Mouse (Mus musculus) ovary, postnatal 10 days (tissue): ENCODE data around the gene Lrg1.

Experiments
- DNase-seq: peaks from one replicate; pipeline ENCODE4 v3.0.0; 2022; ENCODE audit warnings: low spot score

The Lrg1 gene

GRCm38 (mm10) chr17:56134463-56134971 lies 12.7 kb upstream of the Lrg1 start:
- DNase-seq: no peak

DNA sequence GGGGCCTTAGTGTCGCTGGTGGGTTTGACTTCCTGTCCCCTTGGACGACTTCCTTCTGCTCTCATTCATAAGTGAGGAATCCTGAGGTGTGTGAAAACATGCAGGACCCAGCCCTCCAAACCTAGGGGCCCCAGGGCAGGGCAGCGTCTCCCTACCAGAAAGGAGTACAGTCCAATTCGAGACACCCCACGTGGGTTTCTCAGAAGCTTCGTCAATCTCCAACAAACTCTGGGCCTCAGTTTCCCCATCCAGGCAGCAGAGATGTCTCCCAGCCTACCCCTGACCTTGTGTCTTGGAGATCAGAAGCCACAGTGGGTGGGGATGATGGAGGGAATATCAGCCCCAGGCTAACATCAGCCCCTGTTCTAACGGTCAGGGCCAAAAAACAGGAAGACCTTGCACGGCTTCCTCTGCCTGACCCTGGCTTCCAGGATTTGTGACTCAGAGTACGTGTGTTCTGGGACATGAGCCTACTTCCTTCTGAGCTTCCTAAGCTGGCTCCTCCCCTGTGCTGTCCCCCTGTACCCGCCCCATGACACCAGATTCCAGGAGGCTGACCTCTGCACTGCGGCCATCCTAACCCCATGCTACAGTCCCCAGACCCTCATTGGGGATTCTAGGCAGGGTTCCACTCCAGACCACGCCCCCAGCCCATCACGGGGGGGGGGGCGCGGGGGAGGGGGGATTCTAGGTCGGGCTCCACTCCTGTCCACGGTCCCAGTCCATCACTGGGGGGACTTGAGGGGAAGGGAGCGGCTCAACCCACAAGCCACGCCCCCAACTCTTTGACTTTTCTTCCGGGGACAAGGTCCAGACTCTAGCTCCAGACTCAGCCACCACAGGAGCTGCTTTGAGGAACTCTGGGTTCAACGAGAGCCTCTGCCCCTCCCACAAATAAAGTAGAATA lies 11.9 kb upstream of the Lrg1 start:
- DNase-seq: no peak

- no peak for DNase-seq
Measured at GRCm38 (mm10) chr17:56132661-56133060, 10.9 kb upstream of the Lrg1 start.

- DNase-seq: no peak
Measured at GRCm38 (mm10) chr17:56131814-56132213, 10.0 kb upstream of the Lrg1 start.

GRCm38 (mm10) chr17:56131136-56131535 lies 9.3 kb upstream of the Lrg1 start:
- no peak for DNase-seq

DNA sequence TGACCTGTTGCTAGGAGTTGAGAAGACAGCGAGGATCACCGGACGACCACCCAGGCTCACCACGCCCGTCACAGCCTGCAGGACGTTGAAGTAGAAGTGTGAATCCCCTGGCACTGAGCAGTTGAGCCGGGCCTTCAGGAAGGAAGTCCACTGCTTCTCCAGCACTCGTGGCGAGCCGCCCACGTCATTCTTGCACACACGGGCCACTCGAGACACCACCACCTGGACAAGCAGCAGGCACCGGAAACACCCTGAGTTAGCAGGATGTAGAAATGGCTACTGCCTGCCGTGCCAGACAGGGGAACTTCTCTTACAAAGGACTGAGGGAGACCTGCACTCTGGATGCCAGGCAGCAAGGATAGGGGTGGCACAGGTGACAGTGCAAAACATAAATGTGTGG lies 6.4 kb upstream of the Lrg1 start:
- DNase-seq: no peak

DNA sequence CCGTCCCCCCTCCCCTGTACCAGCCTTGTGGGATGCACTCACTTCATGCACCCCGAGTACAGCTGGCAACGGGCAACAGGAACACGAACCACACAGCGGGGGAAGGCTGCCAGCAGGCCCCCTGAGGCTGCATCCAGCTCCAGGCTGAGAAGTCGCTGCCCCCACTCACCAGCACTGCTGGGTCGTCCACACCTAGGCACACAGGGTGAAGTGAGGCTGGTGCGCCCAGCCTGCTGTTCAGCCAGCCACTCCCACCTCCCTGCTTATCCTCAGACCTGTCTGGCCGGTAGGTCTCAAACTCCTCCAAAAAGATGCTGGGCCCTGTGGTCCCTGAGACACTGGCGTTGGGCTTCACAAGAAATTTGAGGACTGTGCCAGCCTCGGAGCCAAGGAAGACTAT lies 4.4 kb upstream of the Lrg1 start:
- no peak for DNase-seq

GRCm38 (mm10) chr17:56125276-56125630 lies 3.5 kb upstream of the Lrg1 start:
- DNase-seq: no peak

DNA sequence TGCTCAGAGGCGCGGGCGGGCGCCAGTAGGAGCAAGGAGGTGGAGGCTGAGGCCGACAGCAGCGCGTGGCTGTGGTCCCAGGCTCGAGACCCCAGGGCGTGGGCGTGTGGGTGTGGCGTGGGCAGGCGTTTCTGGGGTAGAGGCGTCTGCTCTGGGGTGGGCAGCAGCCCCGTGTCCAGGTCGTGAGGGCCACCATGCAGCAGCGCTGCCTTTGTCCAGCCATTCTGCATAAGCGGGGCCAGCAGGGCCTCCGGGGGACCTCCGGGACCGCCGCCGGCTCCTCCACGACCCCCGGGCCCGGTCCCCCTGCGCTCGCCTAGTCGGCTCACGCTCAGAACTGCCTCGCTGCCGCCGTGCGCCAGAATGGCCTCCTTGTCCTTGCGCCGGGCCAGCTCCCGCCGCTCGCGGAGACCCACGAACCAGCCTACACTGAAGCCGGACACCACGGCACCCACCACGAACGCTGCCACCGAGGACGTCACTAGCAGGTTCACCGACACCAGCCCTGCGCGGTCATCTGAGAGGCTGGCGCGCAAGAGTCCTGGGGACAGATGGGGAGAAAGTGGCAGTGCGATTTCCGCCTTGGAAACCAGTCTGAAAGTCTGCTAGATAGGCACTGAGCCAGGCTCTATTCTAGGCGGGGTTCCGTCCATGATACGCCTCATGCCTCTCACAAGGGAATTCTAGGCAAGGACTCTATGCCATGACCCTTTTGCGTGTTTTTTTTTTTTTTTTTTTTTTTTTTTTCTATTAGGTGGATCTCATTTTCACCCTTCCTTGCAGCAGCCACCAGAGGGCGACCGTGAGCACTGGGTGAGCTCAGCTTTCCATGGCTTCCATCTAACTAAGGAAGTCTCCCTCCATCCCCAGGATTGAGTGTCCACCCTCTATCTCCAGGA lies 2.8 kb upstream of the Lrg1 start:
- DNase-seq: no peak

- DNase-seq: no peak
Measured at GRCm38 (mm10) chr17:56123681-56124340, 2.0 kb upstream of the Lrg1 start.

DNA sequence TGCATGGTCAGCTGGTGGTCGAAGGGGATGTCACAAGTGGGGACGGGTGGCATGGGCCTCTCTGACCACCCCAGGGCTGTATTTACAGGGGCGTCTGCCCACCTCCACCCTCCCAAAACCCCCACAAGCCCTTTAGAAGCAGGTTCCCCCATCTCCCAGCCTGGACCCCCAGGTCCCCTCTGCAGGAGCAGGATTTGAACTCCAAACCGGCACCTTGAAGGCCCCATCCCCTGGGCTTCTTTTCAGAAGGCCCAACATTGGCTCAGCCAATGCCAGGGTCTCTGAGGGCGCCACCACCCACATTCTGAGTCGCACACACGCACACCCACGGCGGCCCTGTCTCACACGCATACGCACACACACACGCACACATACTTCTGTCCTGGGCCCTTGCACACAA lies 1.4 kb upstream of the Lrg1 start:
- no peak for DNase-seq

GRCm38 (mm10) chr17:56119981-56120880 lies 1.6 kb downstream of the Lrg1 start:
- no peak for DNase-seq

- DNase-seq: no peak
Measured at GRCm38 (mm10) chr17:56119431-56119830, 2.4 kb downstream of the Lrg1 start.

- DNase-seq: no peak
Measured at GRCm38 (mm10) chr17:56117251-56117710, 4.5 kb downstream of the Lrg1 start, which contains the start of gene Plin5. TSS of gene Plin5 (minus strand) at chr17:56117596.

GRCm38 (mm10) chr17:56116193-56116592 lies 5.6 kb downstream of the Lrg1 start:
- no peak for DNase-seq

DNA sequence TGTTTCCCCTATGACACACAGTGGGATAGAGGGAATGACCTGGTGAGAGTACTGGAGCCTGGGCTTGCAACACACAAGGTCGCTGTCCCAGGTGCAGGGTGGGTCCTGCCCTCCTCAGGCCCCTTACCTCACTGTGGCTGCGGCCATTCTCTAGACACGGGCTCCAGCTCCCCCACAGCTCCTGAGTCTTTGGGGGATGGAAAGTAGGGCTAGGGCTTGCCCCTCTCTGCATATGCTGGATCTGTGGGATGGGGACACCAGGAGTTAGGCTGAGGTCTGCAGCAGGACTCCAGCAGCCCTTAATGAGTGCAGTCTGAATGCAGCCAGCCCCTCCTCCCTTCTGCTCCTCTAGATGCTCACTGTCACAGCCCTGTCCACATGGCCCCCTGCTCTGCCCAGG lies 9.1 kb downstream of the Lrg1 start:
- DNase-seq: no peak

- DNase-seq: no peak
Measured at GRCm38 (mm10) chr17:56111864-56112263, 9.9 kb downstream of the Lrg1 start.

DNA sequence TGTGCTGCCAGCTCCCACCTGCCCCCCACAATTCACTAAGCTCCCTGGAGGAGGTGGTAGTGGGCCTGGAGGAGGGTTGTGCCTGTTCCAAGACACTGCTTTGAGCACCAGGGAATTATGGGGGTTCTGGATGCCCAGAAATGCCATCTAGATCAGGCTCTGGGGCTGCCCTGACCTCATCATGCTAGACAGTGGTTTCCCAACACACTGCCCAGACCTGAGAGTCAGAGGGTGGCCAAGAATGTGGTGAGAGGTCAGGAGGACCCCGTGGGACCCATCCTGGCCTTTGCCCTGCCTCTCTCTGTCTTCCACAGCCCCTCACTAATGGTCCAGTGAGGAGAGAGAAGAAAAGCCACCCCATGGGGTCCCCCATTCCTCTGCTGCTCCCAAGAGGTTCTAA lies 10.8 kb downstream of the Lrg1 start:
- DNase-seq: no peak

DNA sequence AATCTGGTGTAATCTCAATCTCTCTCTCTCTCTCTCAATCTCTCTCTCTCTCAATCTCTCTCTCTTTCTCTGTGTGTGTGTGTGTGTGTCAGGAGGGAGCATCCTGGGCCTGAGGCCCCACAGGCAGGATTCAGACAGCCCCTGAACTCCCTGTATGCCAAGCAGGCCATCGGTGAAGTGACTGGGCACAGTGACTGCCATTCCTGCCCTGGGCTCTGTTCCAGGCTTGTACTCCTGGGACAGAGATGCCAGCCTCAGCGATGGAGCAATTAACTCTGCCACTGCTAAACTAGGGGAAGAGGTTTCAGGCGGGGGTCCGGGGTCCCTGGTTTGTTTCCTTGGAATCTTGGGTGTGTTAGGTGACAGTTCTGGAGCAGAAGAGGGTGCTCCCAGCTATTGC lies 11.2 kb downstream of the Lrg1 start:
- DNase-seq: no peak

DNA sequence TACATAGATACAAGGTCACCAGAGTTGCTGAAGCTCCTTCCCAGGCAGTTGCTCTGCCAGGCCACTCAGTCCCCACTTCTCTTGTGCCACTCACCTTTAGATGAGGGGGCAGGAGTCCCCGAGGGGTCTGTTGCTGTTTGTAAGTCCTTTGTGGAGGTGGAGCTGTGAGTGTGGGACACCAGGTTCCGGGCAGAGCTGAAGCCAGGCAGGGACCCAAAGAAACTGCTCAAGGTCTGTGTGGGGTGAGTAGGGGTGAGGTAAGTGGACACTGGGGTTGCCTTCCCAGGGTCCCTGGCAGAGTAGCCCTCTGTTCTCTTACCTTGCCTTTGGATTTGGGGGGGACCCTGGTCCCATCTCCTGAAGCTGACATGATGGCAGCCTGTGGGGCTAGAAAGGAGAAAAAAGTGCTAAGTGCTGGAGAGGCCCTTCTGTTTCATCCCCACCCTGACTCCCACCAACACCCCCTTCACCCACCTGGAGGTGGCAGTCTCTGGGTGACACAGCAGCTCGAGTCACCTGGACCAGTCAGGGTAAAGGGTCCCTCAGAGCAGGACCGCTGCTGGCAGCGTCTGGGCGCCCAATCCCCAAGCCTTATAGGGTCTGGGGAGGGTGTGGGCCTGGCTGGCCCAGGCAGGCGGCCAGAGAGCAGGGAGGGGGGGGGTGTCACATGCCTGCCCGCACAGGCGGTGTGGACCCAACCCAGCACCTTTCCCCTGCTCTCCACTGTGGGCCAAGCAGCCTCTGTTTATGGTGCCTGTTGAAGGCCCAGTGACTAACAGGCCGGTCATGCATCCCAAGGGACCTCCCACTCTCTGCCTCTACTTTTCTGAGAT lies 12.4 kb downstream of the Lrg1 start, which contains the start of gene Plin4:
Gene Plin4, minus strand, starts transcription at position 585 of the 833 bp plus-strand sequence.
- DNase-seq: no peak
